Mouse (Mus musculus) neural tube, embryonic 15.5 days (tissue): ENCODE results near the gene Ugt1a6a. TPM values are rescaled to one million over a fixed set of nuclear protein-coding genes. Genes with fewer than 3 reads are reported as not detected.
"Not testable (repeated sequence)": the region's sequence is repeated elsewhere in the genome, so short reads cannot be mapped to it uniquely, and the experiment has no call there.

Experiments
- ATAC-seq: fragments of 200-750 bp; cut with Nextera tagmentation; 2 replicates; pipeline ENCODE4 v1.8.0; 2017; ENCODE audit warnings: mild to moderate bottlenecking, moderate TSS enrichment, moderate library complexity; ENCODE audit not compliant: low FRiP score
- H3K27ac ChIP-seq: fragments of 300-500 bp; sonication (generic); replicated peaks from 2 replicates; pipeline ENCODE4 v1.5.1; 2015; ENCODE audit warnings: mild to moderate bottlenecking, inconsistent platforms
- H3K27me3 ChIP-seq: fragments of 300-500 bp; sonication (generic); replicated peaks from 2 replicates; pipeline ENCODE4 v1.6.1; 2015; ENCODE audit warnings: inconsistent platforms
- H3K36me3 ChIP-seq: fragments of 300-500 bp; sonication (generic); 2 replicates; pipeline ENCODE4 v1.6.1; 2015; ENCODE audit warnings: inconsistent platforms
- H3K4me1 ChIP-seq: fragments of 300-500 bp; sonication (generic); 2 replicates; pipeline ENCODE4 v1.6.1; 2015; ENCODE audit warnings: inconsistent platforms
- H3K4me2 ChIP-seq: fragments of 300-500 bp; sonication (generic); 2 replicates; pipeline ENCODE4 v1.6.1; 2015; ENCODE audit warnings: inconsistent platforms, mild to moderate bottlenecking, moderate library complexity
- H3K4me3 ChIP-seq: fragments of 300-500 bp; sonication (generic); replicated peaks from 2 replicates; pipeline ENCODE4 v1.5.1; 2015; ENCODE audit warnings: mild to moderate bottlenecking, inconsistent platforms
- H3K9ac ChIP-seq: fragments of 300-500 bp; sonication (generic); replicated peaks from 2 replicates; pipeline ENCODE4 v1.6.1; 2015; ENCODE audit warnings: mild to moderate bottlenecking, inconsistent platforms
- H3K9me3 ChIP-seq: fragments of 300-500 bp; sonication (generic); replicated peaks from 2 replicates; pipeline ENCODE4 v1.6.1; 2016; ENCODE audit warnings: inconsistent platforms
- WGBS: fragments of 180-500 bp; shearing (Covaris S2); methylation state at CpG from one replicate; pipeline ENCODE4 v1.1.7; 2015; ENCODE audit warnings: mixed read lengths; 5-methylcytosine and 5-hydroxymethylcytosine counted together
- polyA plus RNA-seq: library from polyadenylated mRNA; unstranded; fragments of >200 nt; fragmentation: Nextera tagmentation; extraction: Ambion mirVana; gene quantifications from 2 replicates; pipeline ENCODE4 v1.2.1, GENCODE M21; 2015

The Ugt1a6a gene
- polyA plus RNA-seq, 1 experiment from 2014 or later: 1.9 TPM

GRCm38 (mm10) chr1:88137264-88137663, 2.7 kb downstream of the Ugt1a6a start:
- Histone ChIP-seq H3K4me3 (no peak overlapping the region), H3K27ac (no peak overlapping the region), H3K9me3 (no peaks in the 10 kb centered on the region), H3K27me3 (no peaks in the 10 kb centered on the region), H3K4me1 (peaks cover 5% of the 10 kb centered on the region; the same call in 1 of the 2 replicates), H3K9ac (no peak overlapping the region), H3K4me2 (no peak overlapping the region), H3K36me3 (no peaks in the 10 kb centered on the region)
- no peak for ATAC-seq
- WGBS: 87% methylated on average over 3 of the region's 3 CpGs

DNA sequence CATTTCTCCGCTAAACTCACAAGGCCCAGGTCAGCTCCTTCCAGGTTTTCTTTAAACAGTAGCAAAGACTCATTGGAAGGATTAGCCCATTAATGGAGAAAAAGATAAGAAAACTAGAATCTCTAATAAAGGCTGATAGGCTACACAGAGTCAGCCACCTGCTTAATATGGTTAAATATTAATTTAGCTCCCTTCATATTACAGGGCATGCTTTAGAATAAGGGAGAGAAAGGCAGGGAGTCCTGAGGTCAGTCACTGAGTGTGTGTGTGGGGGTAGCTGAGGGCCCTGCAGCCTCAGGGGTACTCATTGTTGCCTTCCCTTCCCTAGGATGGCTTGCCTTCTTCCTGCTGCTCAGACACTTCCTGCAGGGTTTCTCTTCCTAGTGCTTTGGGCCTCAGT, 3.5 kb downstream of the Ugt1a6a start:
- ATAC-seq: no peak
- H3K9ac ChIP-seq: no peak overlapping the region

GRCm38 (mm10) chr1:88140492-88140891, 5.9 kb downstream of the Ugt1a6a start:
- not testable (repeated sequence) for H3K27me3 ChIP-seq, H3K9ac ChIP-seq, H3K4me1 ChIP-seq, H3K9me3 ChIP-seq, H3K4me2 ChIP-seq, H3K36me3 ChIP-seq, H3K27ac ChIP-seq, H3K4me3 ChIP-seq, ATAC-seq
- WGBS: 51% methylated on average over 1 of the region's 1 CpGs

More for the DNA sequence above, 3.5 kb downstream of the Ugt1a6a start:
- WGBS: 95% methylated on average over 1 of the region's 1 CpGs
- Histone ChIP-seq H3K36me3 (no peaks in the 10 kb centered on the region), H3K27ac (no peak overlapping the region), H3K9me3 (no peaks in the 10 kb centered on the region), H3K4me3 (no peak overlapping the region), H3K4me2 (no peak overlapping the region), H3K27me3 (no peaks in the 10 kb centered on the region), H3K4me1 (peaks cover 5% of the 10 kb centered on the region; the same call in 1 of the 2 replicates)

GRCm38 (mm10) chr1:88143966-88144675, 9.5 kb downstream of the Ugt1a6a start:
- H3K27me3 ChIP-seq, H3K4me1 ChIP-seq, H3K9me3 ChIP-seq, H3K4me2 ChIP-seq, H3K4me3 ChIP-seq, H3K9ac ChIP-seq, H3K36me3 ChIP-seq, H3K27ac ChIP-seq, ATAC-seq: not testable (repeated sequence)
- 2% methylated on average over 5 of the region's 5 CpGs for WGBS

GRCm38 (mm10) chr1:88145278-88145677, 10.7 kb downstream of the Ugt1a6a start:
- ATAC-seq, H3K4me1 ChIP-seq, H3K27ac ChIP-seq, H3K4me3 ChIP-seq, H3K36me3 ChIP-seq, H3K9me3 ChIP-seq, H3K4me2 ChIP-seq, H3K27me3 ChIP-seq, H3K9ac ChIP-seq: not testable (repeated sequence)
- WGBS: 78% methylated on average over 2 of the region's 2 CpGs

DNA sequence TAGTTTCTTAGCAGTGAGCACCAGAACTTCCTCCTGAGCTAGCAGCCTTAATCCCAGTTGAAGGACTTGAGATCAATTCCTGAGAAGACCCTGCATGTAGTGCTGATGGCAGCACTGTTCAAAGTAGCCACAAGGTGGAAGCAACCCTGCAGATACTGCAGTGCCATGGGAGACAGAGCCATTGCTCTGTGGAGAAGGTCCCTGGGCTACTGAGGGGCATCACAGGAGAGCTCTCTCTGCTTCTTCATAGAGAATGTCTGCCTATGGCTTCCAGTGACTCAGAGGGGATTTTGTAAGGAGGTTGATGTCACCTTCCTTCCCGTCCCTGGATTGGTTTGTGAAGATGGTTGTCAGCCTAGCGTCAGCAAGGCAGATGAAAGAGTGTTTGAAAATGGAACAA, 15.5 kb downstream of the Ugt1a6a start:
- H3K9me3 ChIP-seq, H3K4me3 ChIP-seq, H3K27me3 ChIP-seq, H3K9ac ChIP-seq, H3K4me2 ChIP-seq, H3K27ac ChIP-seq, H3K4me1 ChIP-seq, H3K36me3 ChIP-seq, ATAC-seq: not testable (repeated sequence)
- WGBS: 82% methylated on average over 2 of the region's 2 CpGs

GRCm38 (mm10) chr1:88158430-88158829, 23.8 kb downstream of the Ugt1a6a start:
- no peak overlapping the region for H3K9ac ChIP-seq
- H3K27ac ChIP-seq: no peak overlapping the region
- no peaks in the 10 kb centered on the region for H3K9me3 ChIP-seq
- H3K4me1 ChIP-seq: no peaks in the 10 kb centered on the region
- H3K27me3 ChIP-seq: no peaks in the 10 kb centered on the region
- H3K4me2 ChIP-seq: no peak overlapping the region
- ATAC-seq: no peak
- H3K4me3 ChIP-seq: no peak overlapping the region
- 87% methylated on average over 2 of the region's 2 CpGs for WGBS
- H3K36me3 ChIP-seq: no peaks in the 10 kb centered on the region

DNA sequence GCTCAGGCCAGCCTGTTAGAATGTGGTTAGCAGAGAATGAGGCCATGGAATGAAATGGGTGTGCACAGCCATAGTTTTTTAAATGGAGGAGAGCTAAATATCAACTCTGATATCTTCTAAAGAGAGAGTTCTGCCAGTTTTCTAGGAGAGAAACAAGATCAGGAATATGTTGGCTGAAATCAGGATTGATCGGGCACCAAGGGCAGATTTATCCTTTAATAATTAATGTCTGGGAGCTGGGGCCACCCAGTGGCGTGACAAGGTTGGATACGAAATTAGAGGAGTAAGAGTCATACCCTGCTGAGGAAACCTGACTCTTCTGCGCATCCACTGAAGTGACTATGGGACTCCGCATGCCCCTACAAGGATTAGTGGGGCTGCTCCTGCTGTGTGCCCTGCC, 31.1 kb downstream of the Ugt1a6a start, which contains the start of gene Ugt1a5:
Ugt1a5 (plus strand) TSS at position 302 of the 400 bp plus-strand sequence.
- no peak within 1 kb of the TSS for H3K4me3 ChIP-seq
- ATAC-seq: no peak
- H3K9ac ChIP-seq: no peak within 1 kb of the TSS
- no peaks in the 10 kb centered on the region for H3K9me3 ChIP-seq
- no peak within 1 kb of the TSS for H3K4me2 ChIP-seq
- H3K27me3 ChIP-seq: no peaks in the 10 kb centered on the region
- 88% methylated on average over 5 of the region's 5 CpGs for WGBS
- H3K27ac ChIP-seq: no peak within 1 kb of the TSS
- H3K36me3 ChIP-seq: no peaks in the 10 kb centered on the region
- H3K4me1 ChIP-seq: no peaks in the 10 kb centered on the region

DNA sequence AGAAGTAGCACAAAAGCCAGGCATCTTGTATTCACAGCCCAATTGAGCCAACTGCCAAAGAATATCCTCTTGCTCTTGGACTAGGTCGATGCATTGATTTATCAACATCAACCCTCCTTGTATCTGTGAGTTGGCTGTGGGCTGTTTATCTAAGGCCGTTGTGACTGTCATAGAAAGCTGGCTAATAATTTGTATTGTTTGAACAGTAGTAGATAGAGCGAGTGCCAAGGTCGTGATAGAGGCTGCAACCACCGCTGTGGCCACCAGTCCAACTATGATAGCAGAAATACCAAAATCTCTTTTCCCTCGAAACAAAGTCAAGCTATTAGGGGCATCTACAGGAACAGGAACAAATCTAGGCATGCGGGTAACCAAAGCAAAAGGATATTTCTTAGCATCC, 37.6 kb downstream of the Ugt1a6a start:
- not testable (repeated sequence) for H3K4me1 ChIP-seq, H3K27ac ChIP-seq, H3K9me3 ChIP-seq, H3K4me3 ChIP-seq, H3K27me3 ChIP-seq, H3K4me2 ChIP-seq, H3K36me3 ChIP-seq, H3K9ac ChIP-seq, ATAC-seq
- WGBS: 94% methylated on average over 7 of the region's 7 CpGs

GRCm38 (mm10) chr1:88179657-88180056, 45.0 kb downstream of the Ugt1a6a start:
- no peak overlapping the region for H3K4me2 ChIP-seq
- whole genome bisulfite sequencing: 90% methylated on average over 1 of the region's 1 CpGs
- H3K9me3 ChIP-seq: peaks cover 9% of the 10 kb centered on the region; the same call in 1 of the 2 replicates
- no peak overlapping the region for H3K9ac ChIP-seq
- H3K27me3 ChIP-seq: no peaks in the 10 kb centered on the region
- no peak overlapping the region for H3K27ac ChIP-seq
- no peaks in the 10 kb centered on the region for H3K36me3 ChIP-seq
- H3K4me1 ChIP-seq: no peaks in the 10 kb centered on the region
- H3K4me3 ChIP-seq: no peak overlapping the region
- no peak for ATAC-seq

DNA sequence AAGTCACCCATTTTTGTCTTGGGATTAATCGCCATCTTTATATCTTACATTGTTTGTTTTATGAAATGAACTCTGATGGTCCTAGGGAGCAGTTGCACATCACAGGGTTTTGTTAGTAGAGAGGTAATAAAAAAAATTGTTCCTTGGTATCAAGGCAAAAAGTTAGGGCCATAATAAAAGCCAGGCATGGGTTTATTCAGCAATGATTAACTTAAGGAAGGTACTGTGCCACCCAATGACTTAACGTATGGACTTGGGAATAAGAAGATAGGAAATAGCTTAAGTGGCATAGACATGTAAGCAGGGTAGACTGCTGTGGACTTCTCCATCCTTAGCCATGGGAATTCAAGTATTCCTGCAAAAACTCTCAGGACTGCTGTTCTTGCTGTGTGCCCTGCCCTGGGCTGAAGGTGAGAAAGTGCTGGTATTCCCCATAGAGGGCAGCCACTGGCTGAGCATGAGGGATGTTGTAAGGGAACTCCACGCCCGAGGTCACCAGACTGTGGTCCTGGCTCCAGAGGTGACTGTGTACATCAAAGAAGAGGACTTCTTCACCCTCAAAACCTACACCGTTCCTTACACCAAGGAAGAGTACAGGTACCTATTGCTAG, 51.8 kb downstream of the Ugt1a6a start:
- H3K27me3 ChIP-seq: no peaks in the 10 kb centered on the region
- H3K9me3 ChIP-seq: no peaks in the 10 kb centered on the region
- H3K27ac ChIP-seq: no peak overlapping the region
- no peaks in the 10 kb centered on the region for H3K4me1 ChIP-seq
- no peak for ATAC-seq
- no peak overlapping the region for H3K4me3 ChIP-seq
- WGBS: 89% methylated on average over 5 of the region's 5 CpGs
- H3K36me3 ChIP-seq: no peaks in the 10 kb centered on the region
- no peak overlapping the region for H3K9ac ChIP-seq
- H3K4me2 ChIP-seq: no peak overlapping the region

- Histone ChIP-seq H3K4me2 (no peak overlapping the region), H3K9ac (no peak overlapping the region), H3K36me3 (no peaks in the 10 kb centered on the region), H3K9me3 (no peaks in the 10 kb centered on the region), H3K4me1 (no peaks in the 10 kb centered on the region), H3K27ac (no peak overlapping the region), H3K27me3 (no peaks in the 10 kb centered on the region), H3K4me3 (no peak overlapping the region)
- 78% methylated on average over 3 of the region's 3 CpGs for WGBS
- no peak for ATAC-seq
These were observed 57.5 kb downstream of the Ugt1a6a start for GRCm38 (mm10) chr1:88192136-88192535.
